Mouse (Mus musculus): ENCODE results near the gene Gm10944. TPM values are rescaled to one million over a fixed set of nuclear protein-coding genes. Genes with fewer than 3 reads are reported as not detected.

Gene Gm10944
- polyA plus RNA-seq, 1 experiment from 2014 or later = not detected

- no peak overlapping the region for H3K9ac ChIP-seq (replicated peaks; ENCODE audit: low read length)
- H3K4me2 ChIP-seq (replicated peaks; ENCODE audit: low read depth, low read length) = no peak overlapping the region
- H3K4me1 ChIP-seq (ENCODE audit: insufficient read depth, low read length) = no peaks in the 10 kb centered on the region
- no peak overlapping the region for H3K27ac ChIP-seq (ENCODE audit: low read length)
- no peaks in the 10 kb centered on the region for H3K27me3 ChIP-seq (ENCODE audit: insufficient read depth, low read length)
- no peak for ATAC-seq (ENCODE audit: low FRiP score, low TSS enrichment)
- no peaks in the 10 kb centered on the region for H3K36me3 ChIP-seq (ENCODE audit: insufficient read depth, low read length)
- WGBS = 96% methylated on average over 1 of the region's 1 CpGs
- no peak overlapping the region for H3K4me3 ChIP-seq (ENCODE audit: low read length)
- no peaks in the 10 kb centered on the region for H3K9me3 ChIP-seq (ENCODE audit: low read length)
Measured at GRCm38 (mm10) chr10:10708031-10708430, 26.9 kb downstream of the Gm10944 start.

- no peak for ATAC-seq (ENCODE audit: low FRiP score, low TSS enrichment)
- 87% methylated on average over 2 of the region's 2 CpGs for WGBS
Measured at GRCm38 (mm10) chr10:10710359-10710758, 29.2 kb downstream of the Gm10944 start.

GRCm38 (mm10) chr10:10710837-10711236, 29.7 kb downstream of the Gm10944 start:
- Histone ChIP-seq H3K9ac (replicated peaks; ENCODE audit: low read length) (no peak overlapping the region), H3K4me2 (replicated peaks; ENCODE audit: low read depth, low read length) (no peak overlapping the region), H3K27me3 (ENCODE audit: insufficient read depth, low read length) (no peaks in the 10 kb centered on the region), H3K9me3 (ENCODE audit: low read length) (no peaks in the 10 kb centered on the region), H3K4me1 (ENCODE audit: insufficient read depth, low read length) (no peaks in the 10 kb centered on the region), H3K4me3 (ENCODE audit: low read length) (no peak overlapping the region), H3K36me3 (ENCODE audit: insufficient read depth, low read length) (no peaks in the 10 kb centered on the region), H3K27ac (ENCODE audit: low read length) (no peak overlapping the region)
- ATAC-seq (ENCODE audit: low FRiP score, low TSS enrichment) = no peak
- 67% methylated on average over 2 of the region's 2 CpGs for WGBS

More at GRCm38 (mm10) chr10:10710359-10710758, 29.2 kb downstream of the Gm10944 start:
- H3K4me2 ChIP-seq (replicated peaks; ENCODE audit: low read depth, low read length) = no peak overlapping the region
- H3K9ac ChIP-seq (replicated peaks; ENCODE audit: low read length) = no peak overlapping the region
- no peaks in the 10 kb centered on the region for H3K9me3 ChIP-seq (ENCODE audit: low read length)
- H3K27ac ChIP-seq (ENCODE audit: low read length) = no peak overlapping the region
- no peaks in the 10 kb centered on the region for H3K27me3 ChIP-seq (ENCODE audit: insufficient read depth, low read length)
- no peak overlapping the region for H3K4me3 ChIP-seq (ENCODE audit: low read length)
- H3K36me3 ChIP-seq (ENCODE audit: insufficient read depth, low read length) = no peaks in the 10 kb centered on the region
- no peaks in the 10 kb centered on the region for H3K4me1 ChIP-seq (ENCODE audit: insufficient read depth, low read length)

- no peak for ATAC-seq (ENCODE audit: low FRiP score, low TSS enrichment)
- Histone ChIP-seq H3K36me3 (ENCODE audit: insufficient read depth, low read length) (no peaks in the 10 kb centered on the region), H3K4me3 (ENCODE audit: low read length) (no peak overlapping the region), H3K27ac (ENCODE audit: low read length) (no peak overlapping the region), H3K4me1 (ENCODE audit: insufficient read depth, low read length) (no peaks in the 10 kb centered on the region), H3K9me3 (ENCODE audit: low read length) (no peaks in the 10 kb centered on the region), H3K4me2 (replicated peaks; ENCODE audit: low read depth, low read length) (no peak overlapping the region), H3K9ac (replicated peaks; ENCODE audit: low read length) (no peak overlapping the region), H3K27me3 (ENCODE audit: insufficient read depth, low read length) (no peaks in the 10 kb centered on the region)
- 73% methylated on average over 3 of the region's 3 CpGs for WGBS
Measured at GRCm38 (mm10) chr10:10726501-10726900, 45.4 kb downstream of the Gm10944 start.

Other genes starting within 250 kb of the Gm10944 start
- gene Adgb, start 209.0 kb upstream of the Gm10944 start, polyA plus RNA-seq (2015; fragmentation: Nextera tagmentation; extraction: Ambion mirVana) = 0.17 and 0.34 TPM in 2 replicates
- 17.6 and 19.5 TPM in 2 replicates for gene Rab32, start 123.1 kb upstream of the Gm10944 start, polyA plus RNA-seq (2015; fragmentation: Nextera tagmentation; extraction: Ambion mirVana)

Measured in kidney, embryonic 16.5 days (tissue).